Mouse (Mus musculus): ENCODE results near the gene Fign. TPM values are rescaled to one million over a fixed set of nuclear protein-coding genes. Genes with fewer than 3 reads are reported as not detected.

The Fign gene
- polyA plus RNA-seq, 1 experiment from 2014 or later, result 23.4 TPM

GRCm38 (mm10) chr2:64035393-64035792, 62.4 kb downstream of the Fign start:
- H3K9ac ChIP-seq, result no peak overlapping the region

GRCm38 (mm10) chr2:64033871-64034270, 64.0 kb downstream of the Fign start:
- WGBS, result 70% methylated on average over 3 of the region's 3 CpGs
- no peak overlapping the region for H3K4me3 ChIP-seq
- H3K27ac ChIP-seq, result no peak overlapping the region
- no peaks in the 10 kb centered on the region for H3K4me1 ChIP-seq
- H3K27me3 ChIP-seq (replicated peaks), result no peaks in the 10 kb centered on the region
- no peak overlapping the region for H3K9ac ChIP-seq
- H3K36me3 ChIP-seq (replicated peaks), result no peaks in the 10 kb centered on the region
- no peak for ATAC-seq (replicated peaks)
- no peaks in the 10 kb centered on the region for H3K9me3 ChIP-seq
- no peak overlapping the region for H3K4me2 ChIP-seq

More at GRCm38 (mm10) chr2:64035393-64035792, 62.4 kb downstream of the Fign start:
- Histone ChIP-seq H3K4me3 (no peak overlapping the region), H3K36me3 (replicated peaks) (no peaks in the 10 kb centered on the region), H3K27me3 (replicated peaks) (no peaks in the 10 kb centered on the region), H3K27ac (no peak overlapping the region), H3K4me2 (no peak overlapping the region), H3K4me1 (no peaks in the 10 kb centered on the region), H3K9me3 (no peaks in the 10 kb centered on the region)
- ATAC-seq (replicated peaks), result no peak
- 66% methylated on average over 3 of the region's 3 CpGs for WGBS

- WGBS, result 72% methylated on average over 4 of the region's 4 CpGs
- Histone ChIP-seq H3K36me3 (replicated peaks) (no peaks in the 10 kb centered on the region), H3K4me2 (no peak overlapping the region), H3K9ac (no peak overlapping the region), H3K9me3 (no peaks in the 10 kb centered on the region), H3K27ac (no peak overlapping the region), H3K27me3 (replicated peaks) (no peaks in the 10 kb centered on the region), H3K4me3 (no peak overlapping the region), H3K4me1 (0 out of 2 replicates have a peak, but pooled peaks cover 5% of the 10 kb centered on the region)
- no peak for ATAC-seq (replicated peaks)
Measured at GRCm38 (mm10) chr2:64025961-64026360, 71.9 kb downstream of the Fign start.

GRCm38 (mm10) chr2:63994304-63995023, 103.4 kb downstream of the Fign start:
- WGBS, result 81% methylated on average over 7 of the region's 7 CpGs
- no peak overlapping the region for H3K4me2 ChIP-seq
- no peaks in the 10 kb centered on the region for H3K4me1 ChIP-seq
- H3K27ac ChIP-seq, result no peak overlapping the region
- no peak overlapping the region for H3K4me3 ChIP-seq
- ATAC-seq (replicated peaks), result no peak
- no peaks in the 10 kb centered on the region for H3K9me3 ChIP-seq
- H3K36me3 ChIP-seq (replicated peaks), result no peaks in the 10 kb centered on the region
- no peak overlapping the region for H3K9ac ChIP-seq
- no peaks in the 10 kb centered on the region for H3K27me3 ChIP-seq (replicated peaks)

GRCm38 (mm10) chr2:63985426-63985825, 112.4 kb downstream of the Fign start:
- no peaks in the 10 kb centered on the region for H3K9me3 ChIP-seq
- no peak overlapping the region for H3K4me3 ChIP-seq
- no peak overlapping the region for H3K9ac ChIP-seq
- 95% methylated on average over 2 of the region's 2 CpGs for WGBS
- H3K4me2 ChIP-seq, result no peak overlapping the region
- H3K27ac ChIP-seq, result no peak overlapping the region
- no peaks in the 10 kb centered on the region for H3K36me3 ChIP-seq (replicated peaks)
- ATAC-seq (replicated peaks), result no peak
- H3K27me3 ChIP-seq (replicated peaks), result no peaks in the 10 kb centered on the region
- H3K4me1 ChIP-seq, result peaks cover 7% of the 10 kb centered on the region

GRCm38 (mm10) chr2:63982351-63982751, 115.5 kb downstream of the Fign start:
- no peak overlapping the region for H3K27ac ChIP-seq
- peak; percentile 56 for ATAC-seq (replicated peaks)
- 22% methylated on average over 4 of the region's 4 CpGs for WGBS
- H3K4me2 ChIP-seq, result no peak overlapping the region
- H3K4me3 ChIP-seq, result no peak overlapping the region
- H3K4me1 ChIP-seq, result peaks cover 7% of the 10 kb centered on the region
- H3K36me3 ChIP-seq (replicated peaks), result no peaks in the 10 kb centered on the region
- no peak overlapping the region for H3K9ac ChIP-seq
- no peaks in the 10 kb centered on the region for H3K27me3 ChIP-seq (replicated peaks)
- H3K9me3 ChIP-seq, result no peaks in the 10 kb centered on the region

- peaks cover 7% of the 10 kb centered on the region for H3K4me1 ChIP-seq
- H3K27me3 ChIP-seq (replicated peaks), result no peaks in the 10 kb centered on the region
- no peak overlapping the region for H3K9ac ChIP-seq
- no peak overlapping the region for H3K4me2 ChIP-seq
- no peaks in the 10 kb centered on the region for H3K36me3 ChIP-seq (replicated peaks)
- H3K9me3 ChIP-seq, result no peaks in the 10 kb centered on the region
- no peak overlapping the region for H3K27ac ChIP-seq
- WGBS, result 28% methylated on average over 7 of the region's 7 CpGs
- peak; percentile 22; the same call in 1 of the 2 replicates for ATAC-seq (replicated peaks)
- H3K4me3 ChIP-seq, result no peak overlapping the region
Measured at GRCm38 (mm10) chr2:63981449-63981848, 116.4 kb downstream of the Fign start.

GRCm38 (mm10) chr2:63969633-63970032, 128.2 kb downstream of the Fign start:
- no peaks in the 10 kb centered on the region for H3K27me3 ChIP-seq (replicated peaks)
- peaks cover 10% of the 10 kb centered on the region for H3K4me1 ChIP-seq
- ATAC-seq (replicated peaks), result no peak
- H3K27ac ChIP-seq, result no peak overlapping the region
- no peak overlapping the region for H3K4me2 ChIP-seq
- H3K4me3 ChIP-seq, result no peak overlapping the region
- H3K9me3 ChIP-seq, result no peaks in the 10 kb centered on the region
- 47% methylated on average over 4 of the region's 4 CpGs for WGBS
- no peaks in the 10 kb centered on the region for H3K36me3 ChIP-seq (replicated peaks)
- H3K9ac ChIP-seq, result no peak overlapping the region

- Histone ChIP-seq H3K27me3 (replicated peaks) (no peaks in the 10 kb centered on the region), H3K27ac (no peak overlapping the region), H3K4me1 (no peaks in the 10 kb centered on the region), H3K9me3 (no peaks in the 10 kb centered on the region), H3K4me2 (no peak overlapping the region), H3K36me3 (replicated peaks) (no peaks in the 10 kb centered on the region), H3K9ac (no peak overlapping the region), H3K4me3 (no peak overlapping the region)
- ATAC-seq (replicated peaks), result no peak
- 93% methylated on average over 2 of the region's 2 CpGs for WGBS
Measured at GRCm38 (mm10) chr2:63931041-63931440, 166.8 kb downstream of the Fign start.

- Histone ChIP-seq H3K4me2 (no peak overlapping the region), H3K9me3 (no peaks in the 10 kb centered on the region), H3K27ac (no peak overlapping the region), H3K36me3 (replicated peaks) (no peaks in the 10 kb centered on the region), H3K4me3 (no peak overlapping the region), H3K9ac (no peak overlapping the region), H3K27me3 (replicated peaks) (no peaks in the 10 kb centered on the region), H3K4me1 (no peaks in the 10 kb centered on the region)
- WGBS, result 4% methylated on average over 4 of the region's 4 CpGs
- no peak for ATAC-seq (replicated peaks)
Measured at GRCm38 (mm10) chr2:63926481-63927097, 171.2 kb downstream of the Fign start.

GRCm38 (mm10) chr2:63925721-63926235, 172.1 kb downstream of the Fign start:
- no peak overlapping the region for H3K27ac ChIP-seq
- no peak overlapping the region for H3K4me2 ChIP-seq
- no peaks in the 10 kb centered on the region for H3K9me3 ChIP-seq
- ATAC-seq (replicated peaks), result no peak
- no peak overlapping the region for H3K4me3 ChIP-seq
- H3K4me1 ChIP-seq, result peaks cover 5% of the 10 kb centered on the region
- 75% methylated on average over 4 of the region's 4 CpGs for WGBS
- no peak overlapping the region for H3K9ac ChIP-seq
- H3K27me3 ChIP-seq (replicated peaks), result no peaks in the 10 kb centered on the region
- H3K36me3 ChIP-seq (replicated peaks), result no peaks in the 10 kb centered on the region
